Mouse (Mus musculus): Measurements from ENCODE around the gene Ddx11. TPM values are rescaled to one million over a fixed set of nuclear protein-coding genes. Genes with fewer than 3 reads are reported as not detected.

Ddx11 gene
- 1.7 and 2.1 TPM in 2 replicates for polyA plus RNA-seq (2015; fragmentation: Nextera tagmentation; extraction: Ambion mirVana)

DNA sequence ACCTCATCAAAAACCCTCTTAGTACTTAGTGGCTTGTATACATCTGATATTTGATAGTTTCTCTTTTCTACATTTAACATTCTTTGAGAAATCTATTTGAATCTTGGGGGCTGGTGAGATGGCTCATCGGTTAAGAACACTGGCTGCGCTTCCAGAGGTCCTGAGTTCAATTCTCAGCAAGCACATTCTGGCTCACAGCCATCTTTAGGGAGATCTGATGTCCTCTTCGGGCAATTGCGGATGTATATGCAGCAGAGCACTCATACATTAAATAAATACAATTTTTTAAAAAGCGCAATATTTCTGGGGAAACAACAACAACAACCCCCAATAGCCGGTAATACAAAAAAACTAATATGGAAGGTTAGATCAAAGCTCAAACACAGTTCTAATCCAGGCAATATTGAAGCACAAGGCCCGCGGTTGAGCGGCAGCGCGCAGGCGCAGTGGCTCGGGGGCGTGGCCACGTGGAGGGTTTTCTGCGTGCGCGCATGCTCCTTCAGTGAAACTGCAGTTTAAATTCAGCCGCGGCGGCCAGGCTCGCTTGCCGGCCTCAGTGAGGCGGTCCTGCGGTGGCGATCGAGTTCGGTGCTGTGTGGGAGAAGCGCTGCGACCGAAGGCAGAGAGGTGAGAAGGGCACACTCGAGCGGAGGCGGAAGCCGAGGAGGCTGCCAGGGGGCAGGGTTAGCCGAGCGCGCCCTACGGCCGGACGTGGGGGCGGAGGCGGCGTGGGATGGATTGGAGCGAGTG, at the start of gene Ddx11:
Ddx11 (plus strand) TSS at position 455 of the 750 bp plus-strand sequence.
- peak within 1 kb of the TSS; percentile 78; the same call in 1 of the 2 replicates for H3K27ac ChIP-seq (ENCODE audit: low read depth, low read length)
- peak within 1 kb of the TSS; percentile 77 for H3K4me2 ChIP-seq (replicated peaks; ENCODE audit: low read depth)
- 0 out of 2 replicates have a peak, but pooled peaks cover 2% of the 10 kb centered on the region for H3K4me1 ChIP-seq (replicated peaks; ENCODE audit: control insufficient read depth, insufficient read depth, low read length)
- peak within 1 kb of the TSS; percentile 51 for H3K9ac ChIP-seq (ENCODE audit: low read depth, low read length)
- H3K36me3 ChIP-seq (ENCODE audit: control insufficient read depth, insufficient read depth), result peaks cover 25% of the 10 kb centered on the region; the same call in 1 of the 2 replicates
- H3K27me3 ChIP-seq (replicated peaks; ENCODE audit: control insufficient read depth, insufficient read depth, low read length), result no peaks in the 10 kb centered on the region
- peak; percentile 87 for ATAC-seq
- H3K4me3 ChIP-seq (ENCODE audit: low read depth, low read length), result peak within 1 kb of the TSS; percentile 82
- H3K9me3 ChIP-seq (ENCODE audit: control insufficient read depth), result no peaks in the 10 kb centered on the region
- 4% methylated on average over 45 of the region's 45 CpGs for WGBS
- TF ChIP-seq CTCF (IDR thresholded peaks at IDR 0.05; ENCODE audit: low read depth), result peak; percentile 22; the same call in 1 of the 2 replicates

DNA sequence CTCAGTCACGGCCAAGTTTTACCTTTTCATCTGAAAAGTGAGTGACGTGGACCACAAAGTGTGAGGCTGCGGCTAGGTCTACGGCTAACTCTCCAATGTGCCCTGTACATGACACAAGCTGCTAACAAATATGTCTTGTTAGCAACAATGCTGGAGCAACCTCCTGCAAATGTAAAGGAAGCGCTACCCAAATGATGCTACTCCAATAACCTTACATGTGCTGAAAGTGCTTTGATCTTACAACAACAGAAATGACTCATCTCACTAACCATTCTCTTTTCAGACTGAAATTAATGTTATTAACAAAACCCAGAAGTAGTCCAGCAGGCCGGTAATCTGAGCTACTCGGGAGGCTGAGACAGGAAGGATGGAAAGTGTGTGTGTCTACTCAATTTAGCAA, 49.3 kb upstream of the Ddx11 start:
- no peaks in the 10 kb centered on the region for H3K9me3 ChIP-seq (ENCODE audit: control insufficient read depth)

DNA sequence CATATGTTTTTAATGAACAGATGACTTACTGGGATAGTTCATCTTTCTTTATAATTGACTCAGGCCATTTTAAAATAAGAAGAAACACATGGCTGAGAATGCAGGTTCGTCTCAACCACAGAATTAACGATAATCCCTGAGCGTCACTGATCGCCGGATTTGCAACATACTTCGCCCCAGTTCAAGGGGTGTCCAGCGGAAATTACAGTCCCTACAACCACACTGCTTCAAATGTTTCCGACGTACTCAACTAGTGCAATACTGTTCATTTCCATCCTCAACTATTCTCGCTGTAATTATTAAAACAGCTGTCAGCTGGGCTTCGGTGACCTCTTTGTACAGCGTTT, 47.5 kb upstream of the Ddx11 start:
- Histone ChIP-seq H3K9ac (ENCODE audit: low read depth, low read length) (peak overlapping the region; percentile 88), H3K4me3 (ENCODE audit: low read depth, low read length) (peak overlapping the region; percentile 98), H3K36me3 (ENCODE audit: control insufficient read depth, insufficient read depth) (peaks cover 8% of the 10 kb centered on the region; the same call in 1 of the 2 replicates), H3K27ac (ENCODE audit: low read depth, low read length) (no peak overlapping the region), H3K27me3 (replicated peaks; ENCODE audit: control insufficient read depth, insufficient read depth, low read length) (no peaks in the 10 kb centered on the region), H3K9me3 (ENCODE audit: control insufficient read depth) (no peaks in the 10 kb centered on the region), H3K4me2 (replicated peaks; ENCODE audit: low read depth) (peak overlapping the region; percentile 95), H3K4me1 (replicated peaks; ENCODE audit: control insufficient read depth, insufficient read depth, low read length) (no peaks in the 10 kb centered on the region)
- no peak for TF ChIP-seq CTCF (IDR thresholded peaks at IDR 0.05; ENCODE audit: low read depth)
- WGBS, result 9% methylated on average over 12 of the region's 12 CpGs
- ATAC-seq, result no peak

More for the DNA sequence above, 49.3 kb upstream of the Ddx11 start:
- WGBS, result 90% methylated on average over 7 of the region's 7 CpGs
- no peak overlapping the region for H3K4me2 ChIP-seq (replicated peaks; ENCODE audit: low read depth)
- no peak for ATAC-seq
- H3K9ac ChIP-seq (ENCODE audit: low read depth, low read length), result no peak overlapping the region
- no peak overlapping the region for H3K27ac ChIP-seq (ENCODE audit: low read depth, low read length)
- no peak for TF ChIP-seq CTCF (IDR thresholded peaks at IDR 0.05; ENCODE audit: low read depth)
- H3K4me1 ChIP-seq (replicated peaks; ENCODE audit: control insufficient read depth, insufficient read depth, low read length), result no peaks in the 10 kb centered on the region
- H3K36me3 ChIP-seq (ENCODE audit: control insufficient read depth, insufficient read depth), result no peaks in the 10 kb centered on the region
- no peaks in the 10 kb centered on the region for H3K27me3 ChIP-seq (replicated peaks; ENCODE audit: control insufficient read depth, insufficient read depth, low read length)
- no peak overlapping the region for H3K4me3 ChIP-seq (ENCODE audit: low read depth, low read length)

DNA sequence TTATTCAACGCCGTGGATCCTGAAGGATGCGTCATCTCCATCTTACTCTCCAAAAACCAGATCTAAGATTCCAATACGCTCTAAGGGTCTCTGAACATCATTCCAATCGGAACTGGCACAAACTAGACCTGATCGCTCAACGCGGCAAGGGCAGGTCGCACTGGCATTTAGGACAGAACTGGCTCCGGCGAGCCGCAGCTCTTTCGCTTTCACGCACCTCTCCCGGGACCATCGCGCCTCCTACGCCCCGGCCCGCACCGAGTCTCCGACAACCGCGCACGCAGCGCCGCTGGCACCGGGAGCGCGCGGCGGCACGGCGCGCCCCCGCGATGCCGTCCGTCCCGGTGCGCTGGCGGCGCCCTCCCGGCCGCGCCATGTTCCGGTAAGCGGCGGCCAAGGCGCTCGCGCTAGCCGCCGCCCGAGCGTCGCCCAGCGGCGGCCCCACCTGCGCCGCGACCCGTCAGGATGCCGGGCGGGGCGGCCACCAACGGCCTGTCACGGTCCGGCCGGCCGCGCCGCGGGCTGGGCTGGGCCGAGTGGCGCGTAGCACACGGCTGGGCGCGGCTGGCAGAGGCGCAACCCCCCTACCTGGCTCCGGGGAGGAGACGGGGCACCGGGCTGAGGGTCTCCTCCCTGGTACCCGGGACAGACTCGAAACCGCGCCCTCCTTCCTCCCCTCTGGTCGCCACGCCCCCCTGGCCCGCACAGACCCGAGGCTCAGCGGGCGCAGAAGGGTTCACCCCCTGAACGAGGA, 47.0 kb upstream of the Ddx11 start:
- Histone ChIP-seq H3K9ac (ENCODE audit: low read depth, low read length) (peak overlapping the region; percentile 88), H3K27me3 (replicated peaks; ENCODE audit: control insufficient read depth, insufficient read depth, low read length) (no peaks in the 10 kb centered on the region), H3K4me3 (ENCODE audit: low read depth, low read length) (peak overlapping the region; percentile 98), H3K4me2 (replicated peaks; ENCODE audit: low read depth) (peak overlapping the region; percentile 95), H3K9me3 (ENCODE audit: control insufficient read depth) (no peaks in the 10 kb centered on the region), H3K4me1 (replicated peaks; ENCODE audit: control insufficient read depth, insufficient read depth, low read length) (no peaks in the 10 kb centered on the region), H3K27ac (ENCODE audit: low read depth, low read length) (peak overlapping the region; percentile 98), H3K36me3 (ENCODE audit: control insufficient read depth, insufficient read depth) (peaks cover 8% of the 10 kb centered on the region; the same call in 1 of the 2 replicates)
- under 1% methylated on average over 80 of the region's 95 CpGs for WGBS
- ATAC-seq, result peak; percentile 76
- no peak for TF ChIP-seq CTCF (IDR thresholded peaks at IDR 0.05; ENCODE audit: low read depth)

- ATAC-seq, result peak; percentile 97
- WGBS, result under 1% methylated on average over 53 of the region's 53 CpGs
Measured at GRCm38 (mm10) chr17:66076934-66077333, 46.4 kb upstream of the Ddx11 start, which contains the start of gene Ankrd12. Gene Ankrd12 (minus strand): TSS chr17:66077089.

GRCm38 (mm10) chr17:66077437-66077850, 45.9 kb upstream of the Ddx11 start:
- Histone ChIP-seq H3K4me1 (replicated peaks; ENCODE audit: control insufficient read depth, insufficient read depth, low read length) (no peaks in the 10 kb centered on the region), H3K9ac (ENCODE audit: low read depth, low read length) (peak overlapping the region; percentile 88), H3K27ac (ENCODE audit: low read depth, low read length) (peak overlapping the region; percentile 98), H3K27me3 (replicated peaks; ENCODE audit: control insufficient read depth, insufficient read depth, low read length) (no peaks in the 10 kb centered on the region), H3K4me3 (ENCODE audit: low read depth, low read length) (peak overlapping the region; percentile 98), H3K4me2 (replicated peaks; ENCODE audit: low read depth) (peak overlapping the region; percentile 95), H3K9me3 (ENCODE audit: control insufficient read depth) (no peaks in the 10 kb centered on the region), H3K36me3 (ENCODE audit: control insufficient read depth, insufficient read depth) (peaks cover 8% of the 10 kb centered on the region; the same call in 1 of the 2 replicates)
- no peak for TF ChIP-seq CTCF (IDR thresholded peaks at IDR 0.05; ENCODE audit: low read depth)
- ATAC-seq, result peak; percentile 43
- under 1% methylated on average over 23 of the region's 23 CpGs for WGBS

More at GRCm38 (mm10) chr17:66076934-66077333, 46.4 kb upstream of the Ddx11 start, which contains the start of gene Ankrd12:
- Histone ChIP-seq H3K27ac (ENCODE audit: low read depth, low read length) (peak within 1 kb of the TSS; percentile 98), H3K4me3 (ENCODE audit: low read depth, low read length) (peak within 1 kb of the TSS; percentile 98), H3K9ac (ENCODE audit: low read depth, low read length) (peak within 1 kb of the TSS; percentile 88), H3K27me3 (replicated peaks; ENCODE audit: control insufficient read depth, insufficient read depth, low read length) (no peaks in the 10 kb centered on the region), H3K36me3 (ENCODE audit: control insufficient read depth, insufficient read depth) (peaks cover 8% of the 10 kb centered on the region; the same call in 1 of the 2 replicates), H3K9me3 (ENCODE audit: control insufficient read depth) (no peaks in the 10 kb centered on the region), H3K4me1 (replicated peaks; ENCODE audit: control insufficient read depth, insufficient read depth, low read length) (no peaks in the 10 kb centered on the region), H3K4me2 (replicated peaks; ENCODE audit: low read depth) (peak within 1 kb of the TSS; percentile 95)
- TF ChIP-seq CTCF (IDR thresholded peaks at IDR 0.05; ENCODE audit: low read depth), result peak; percentile 9; the same call in 1 of the 2 replicates

Measured in intestine, postnatal 0 days (tissue).